Mouse (Mus musculus) MEL (cell line): ENCODE data around the gene Adamts9. TPM values are rescaled to one million over a fixed set of nuclear protein-coding genes. Genes with fewer than 3 reads are reported as not detected.

Experiments
- DNase-seq: peaks from one replicate; pipeline ENCODE4 v3.0.0; 2011; ENCODE audit warnings: low read depth, low spot score
- H3K27ac ChIP-seq: 2 replicates; pipeline ENCODE4 v1.5.1; 2012; ENCODE audit warnings: low read depth, mild to moderate bottlenecking, control low read depth, low read length, moderate library complexity; ENCODE audit not compliant: control insufficient read depth
- H3K27me3 ChIP-seq, 2 experiments: fragments of 150-350 bp in 1 of 2; sonication (generic) in 1 of 2; 2 replicates each; pipeline ENCODE4 v1.6.1; 2012; ENCODE audit warnings: low read length in 2 of 2, mild to moderate bottlenecking in 2 of 2, improper control_type of control experiment in 1 of 2, moderate library complexity in 1 of 2; ENCODE audit not compliant: insufficient read depth in 2 of 2, control insufficient read depth in 1 of 2
- H3K36me3 ChIP-seq, 2 experiments: 2 replicates each; pipeline ENCODE4 v1.6.1; 2012 to 2014; ENCODE audit warnings: low read length in 2 of 2, improper control_type of control experiment in 1 of 2, inconsistent platforms in 1 of 2, mild to moderate bottlenecking in 1 of 2; ENCODE audit not compliant: insufficient read depth in 2 of 2, control insufficient read depth in 1 of 2
- H3K4me1 ChIP-seq, 2 experiments: fragments of 150-350 bp in 1 of 2; sonication (generic) in 1 of 2; 2 replicates each; pipeline ENCODE4 v1.6.1; 2012; ENCODE audit warnings: low read length in 2 of 2, improper control_type of control experiment in 1 of 2, mild to moderate bottlenecking in 1 of 2; ENCODE audit not compliant: insufficient read depth in 2 of 2, control insufficient read depth in 1 of 2
- H3K4me3 ChIP-seq, 2 experiments: fragments of 150-350 bp in 1 of 2; sonication (generic) in 1 of 2; 2 replicates each; pipeline ENCODE4 v1.5.1; 2012; ENCODE audit warnings: low read depth in 2 of 2, low read length in 2 of 2, mild to moderate bottlenecking in 2 of 2, moderate library complexity in 2 of 2, control low read depth in 1 of 2, improper control_type of control experiment in 1 of 2; ENCODE audit not compliant: control insufficient read depth in 1 of 2, insufficient read depth in 1 of 2
- H3K79me2 ChIP-seq: 2 replicates; pipeline ENCODE4 v1.6.1; 2012; ENCODE audit warnings: mild to moderate bottlenecking, low read length, moderate library complexity; ENCODE audit not compliant: control insufficient read depth, poor library complexity, insufficient read depth
- H3K9ac ChIP-seq: 2 replicates; pipeline ENCODE4 v1.6.1; 2012; ENCODE audit warnings: low read depth, mild to moderate bottlenecking, control low read depth, low read length, moderate library complexity; ENCODE audit not compliant: control insufficient read depth, poor library complexity, severe bottlenecking
- H3K9me3 ChIP-seq: fragments of 150-350 bp; sonication (generic); replicated peaks from 2 replicates; pipeline ENCODE4 v1.6.1; 2012; ENCODE audit warnings: mild to moderate bottlenecking, low read length, improper control_type of control experiment, moderate library complexity; ENCODE audit not compliant: insufficient read depth
- BHLHE40 ChIP-seq: IDR thresholded peaks from 2 replicates; pipeline ENCODE4 v1.6.1; 2012; ENCODE audit warnings: low read depth, mild to moderate bottlenecking, inconsistent platforms, low read length, improper control_type of control experiment, borderline replicate concordance
- CTCF ChIP-seq, 3 experiments: IDR thresholded peaks in 2 of 3; conservative IDR thresholded peaks in 1 of 3; 2 replicates each; pipeline ENCODE4 v1.5.1; 2011 to 2012; ENCODE audit warnings: low read length in 3 of 3, low read depth in 2 of 3, mild to moderate bottlenecking in 2 of 3, improper control_type of control experiment in 1 of 3, inconsistent platforms in 1 of 3, mixed read lengths in 1 of 3, moderate library complexity in 1 of 3; ENCODE audit not compliant: control insufficient read depth in 1 of 3, insufficient read depth in 1 of 3, poor library complexity in 1 of 3, severe bottlenecking in 1 of 3
- HCFC1 ChIP-seq: IDR thresholded peaks from 2 replicates; pipeline ENCODE4 v1.6.1; 2012; ENCODE audit warnings: low read depth, mild to moderate bottlenecking, inconsistent platforms, low read length, improper control_type of control experiment, moderate library complexity
- MAFK ChIP-seq: IDR thresholded peaks from 2 replicates; pipeline ENCODE4 v1.6.1; 2011; ENCODE audit warnings: low read depth, mild to moderate bottlenecking, low read length, improper control_type of control experiment, borderline replicate concordance
- MYC ChIP-seq: IDR thresholded peaks from 2 replicates; pipeline ENCODE4 v1.6.1; 2011; ENCODE audit warnings: low read depth, mild to moderate bottlenecking, low read length, improper control_type of control experiment, moderate library complexity
- NELFE ChIP-seq: IDR thresholded peaks from 2 replicates; pipeline ENCODE4 v1.6.1; 2011; ENCODE audit warnings: low read depth, low read length, improper control_type of control experiment
- POLR2A ChIP-seq, 2 experiments: IDR thresholded peaks; 2 replicates each; pipeline ENCODE4 v1.6.1; 2011 to 2012; ENCODE audit warnings: low read length in 2 of 2, mild to moderate bottlenecking in 2 of 2, control low read depth in 1 of 2, improper control_type of control experiment in 1 of 2, low read depth in 1 of 2, moderate library complexity in 1 of 2; ENCODE audit not compliant: control insufficient read depth in 1 of 2, insufficient read depth in 1 of 2, poor library complexity in 1 of 2
- POLR2AphosphoS5 ChIP-seq: IDR thresholded peaks from 2 replicates; pipeline ENCODE4 v1.6.1; 2012; ENCODE audit warnings: low read depth, borderline replicate concordance, mild to moderate bottlenecking, inconsistent platforms, low read length, moderate library complexity, mixed read lengths
- RAD21 ChIP-seq: IDR thresholded peaks from 2 replicates; pipeline ENCODE4 v1.6.1; 2011; ENCODE audit warnings: mild to moderate bottlenecking, low read depth, low read length, improper control_type of control experiment
- RCOR1 ChIP-seq: IDR thresholded peaks from 2 replicates; pipeline ENCODE4 v1.6.1; 2012; ENCODE audit warnings: low read depth, mild to moderate bottlenecking, inconsistent platforms, low read length, improper control_type of control experiment
- SIN3A ChIP-seq: IDR thresholded peaks from 2 replicates; pipeline ENCODE4 v1.6.1; 2012; ENCODE audit warnings: low read length, improper control_type of control experiment, inconsistent platforms
- SMC3 ChIP-seq: IDR thresholded peaks from 2 replicates; pipeline ENCODE4 v1.6.1; 2011; ENCODE audit warnings: low read depth, low read length, improper control_type of control experiment
- UBTF ChIP-seq: IDR thresholded peaks from 2 replicates; pipeline ENCODE4 v1.6.1; 2012; ENCODE audit warnings: low read depth, mild to moderate bottlenecking, inconsistent platforms, low read length, improper control_type of control experiment, moderate library complexity, borderline replicate concordance; ENCODE audit not compliant: insufficient read depth
- USF1 ChIP-seq: IDR thresholded peaks from 2 replicates; pipeline ENCODE4 v1.6.1; 2014; ENCODE audit warnings: low read depth, mild to moderate bottlenecking, inconsistent platforms, low read length, improper control_type of control experiment, moderate library complexity
- ZKSCAN1 ChIP-seq: IDR thresholded peaks from 2 replicates; pipeline ENCODE4 v1.6.1; 2012; ENCODE audit warnings: low read depth, mild to moderate bottlenecking, inconsistent platforms, low read length, improper control_type of control experiment, moderate library complexity
- polyA plus RNA-seq, 2 experiments: library from polyadenylated mRNA; stranded (reverse) in 1 of 2; unstranded in 1 of 2; fragments of >175 nt in 1 of 2; fragments of >200 nt in 1 of 2; gene quantifications; 2 replicates each; pipeline versions ENCODE4 v1.2.1 to v1.2.4; 2012; ENCODE audit warnings: low replicate concordance in 2 of 2, low read depth in 1 of 2; ENCODE audit not compliant: insufficient read length in 2 of 2, insufficient read depth in 1 of 2, missing spikeins in 1 of 2
- total RNA-seq: library from RNA; depleted of rRNA; stranded (reverse); fragments of 300-350 nt; gene quantifications from 2 replicates; pipeline ENCODE4 v1.2.3, GENCODE M21; 2012

Adamts9 gene
- total and polyA plus RNA-seq, 3 experiments = not detected

GRCm38 (mm10) chr6:92733651-92734050, 209.6 kb downstream of the Adamts9 start:
- no peaks in the 10 kb centered on the region for H3K36me3 ChIP-seq
- H3K27me3 ChIP-seq = no peaks in the 10 kb centered on the region
- H3K9ac ChIP-seq = no peak overlapping the region
- TF ChIP-seq SIN3A = no peak
- H3K9me3 ChIP-seq = no peaks in the 10 kb centered on the region
- H3K79me2 ChIP-seq = no peaks in the 10 kb centered on the region
- no peak for DNase-seq
- no peak overlapping the region for H3K27ac ChIP-seq
- no peak overlapping the region for H3K4me3 ChIP-seq
- H3K4me1 ChIP-seq = no peaks in the 10 kb centered on the region

- Histone ChIP-seq H3K4me1 (no peaks in the 10 kb centered on the region), H3K9ac (no peak overlapping the region), H3K79me2 (no peaks in the 10 kb centered on the region), H3K27me3 (no peaks in the 10 kb centered on the region), H3K9me3 (no peaks in the 10 kb centered on the region), H3K4me3 (no peak overlapping the region), H3K36me3 (no peaks in the 10 kb centered on the region), H3K27ac (no peak overlapping the region)
- TF ChIP-seq HCFC1 (no peak), UBTF (no peak), POLR2A (IDR thresholded peaks at IDR 0.05; ENCODE audit: control insufficient read depth in 1 of 2, insufficient read depth in 1 of 2, low read depth in 1 of 2, low read length in 2 of 2, poor library complexity in 1 of 2) (no peak), RCOR1 (no peak), BHLHE40 (no peak), MYC (no peak), USF1 (no peak)
- no peak for DNase-seq
Observed at GRCm38 (mm10) chr6:92728514-92728913, 214.8 kb downstream of the Adamts9 start.

GRCm38 (mm10) chr6:92728084-92728483, 215.2 kb downstream of the Adamts9 start:
- Histone ChIP-seq H3K9me3 (no peaks in the 10 kb centered on the region), H3K9ac (no peak overlapping the region), H3K27me3 (no peaks in the 10 kb centered on the region), H3K4me3 (no peak overlapping the region), H3K79me2 (no peaks in the 10 kb centered on the region), H3K4me1 (no peaks in the 10 kb centered on the region), H3K36me3 (no peaks in the 10 kb centered on the region), H3K27ac (no peak overlapping the region)
- TF ChIP-seq CTCF (IDR thresholded peaks at IDR 0.05 in 2 of 3, conservative IDR thresholded peaks at IDR 0.05 in 1 of 3; ENCODE audit: control insufficient read depth in 1 of 3, insufficient read depth in 1 of 3, low read depth in 2 of 3, low read length in 3 of 3, poor library complexity in 1 of 3, severe bottlenecking in 1 of 3) (peak; percentile 31 to 56 (median 41); a peak in 5 of 6 replicates), MAFK (no peak), BHLHE40 (no peak), NELFE (no peak), RAD21 (peak; percentile 4), ZKSCAN1 (no peak), POLR2AphosphoS5 (no peak), SMC3 (peak; percentile 35)
- peak; percentile 12 for DNase-seq
